Mouse (Mus musculus) cerebellum, postnatal 25 days (tissue): ENCODE results near the gene Pdcd11.
A peak's percentile ranks its signal among the peaks of the same experiment; 100 is the strongest.
"Not testable (repeated sequence)": the region's sequence is repeated elsewhere in the genome, so short reads cannot be mapped to it uniquely, and the experiment has no call there.

Experiments
- DNase-seq, 2 experiments: peaks; one replicate each; pipeline ENCODE4 v3.0.0; 2021; ENCODE audit warnings: mixed read lengths in 2 of 2

Pdcd11 gene

DNA sequence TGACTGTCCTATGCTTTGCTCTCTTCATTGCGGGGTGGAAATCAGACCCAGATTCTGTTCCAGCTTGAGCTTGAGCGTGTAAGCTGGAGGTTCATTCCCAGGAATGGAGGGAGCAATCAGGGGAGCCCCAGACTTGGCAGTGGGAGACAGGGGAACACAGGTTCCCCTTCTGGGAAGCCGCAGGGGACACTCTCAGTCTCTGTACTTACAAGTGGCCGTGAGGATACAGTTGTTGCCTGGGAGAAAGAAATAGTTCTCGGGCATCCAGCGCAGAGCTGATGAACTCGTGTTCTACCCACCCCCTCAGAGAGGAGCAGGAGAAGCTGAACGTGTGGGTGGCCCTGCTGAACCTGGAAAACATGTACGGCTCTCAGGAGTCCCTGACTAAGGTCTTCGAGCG lies 38.3 kb downstream of the Pdcd11 start:
- no peak for DNase-seq

DNA sequence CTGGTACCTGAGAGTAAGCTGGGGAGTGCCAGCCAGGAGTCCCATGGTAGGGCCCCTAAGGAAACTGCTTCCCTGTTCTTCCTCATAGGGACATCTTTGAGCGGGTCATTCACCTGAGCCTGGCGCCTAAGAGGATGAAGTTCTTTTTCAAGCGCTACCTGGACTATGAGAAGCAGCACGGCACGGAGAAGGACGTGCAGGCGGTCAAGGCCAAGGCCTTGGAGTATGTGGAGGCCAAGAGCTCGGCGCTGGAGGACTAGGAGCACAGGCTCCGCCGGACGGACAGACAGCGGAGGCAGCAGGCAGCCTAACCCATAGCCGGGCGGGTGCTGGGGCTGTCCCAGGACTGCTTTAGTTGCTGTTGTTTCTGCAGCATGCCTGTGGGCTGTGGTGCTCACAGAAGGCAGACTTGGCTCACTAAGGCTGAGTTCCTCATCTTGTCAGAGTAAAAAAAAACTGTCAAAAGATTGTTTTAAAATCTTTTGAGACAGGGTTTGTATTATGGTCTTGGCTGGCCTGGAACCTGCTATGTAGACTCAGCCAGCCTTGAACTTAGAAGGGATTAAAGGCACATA lies 40.1 kb downstream of the Pdcd11 start:
- no peak for DNase-seq

GRCm38 (mm10) chr19:47133161-47133560 lies 42.6 kb downstream of the Pdcd11 start:
- DNase-seq, result no peak

- DNase-seq, result no peak
Observed at GRCm38 (mm10) chr19:47135568-47135967, 45.0 kb downstream of the Pdcd11 start.

- DNase-seq, result no peak
Observed at GRCm38 (mm10) chr19:47136170-47136569, 45.6 kb downstream of the Pdcd11 start.

- peak; percentile 26 to 51 for DNase-seq
Observed at GRCm38 (mm10) chr19:47137051-47137581, 46.5 kb downstream of the Pdcd11 start.

DNA sequence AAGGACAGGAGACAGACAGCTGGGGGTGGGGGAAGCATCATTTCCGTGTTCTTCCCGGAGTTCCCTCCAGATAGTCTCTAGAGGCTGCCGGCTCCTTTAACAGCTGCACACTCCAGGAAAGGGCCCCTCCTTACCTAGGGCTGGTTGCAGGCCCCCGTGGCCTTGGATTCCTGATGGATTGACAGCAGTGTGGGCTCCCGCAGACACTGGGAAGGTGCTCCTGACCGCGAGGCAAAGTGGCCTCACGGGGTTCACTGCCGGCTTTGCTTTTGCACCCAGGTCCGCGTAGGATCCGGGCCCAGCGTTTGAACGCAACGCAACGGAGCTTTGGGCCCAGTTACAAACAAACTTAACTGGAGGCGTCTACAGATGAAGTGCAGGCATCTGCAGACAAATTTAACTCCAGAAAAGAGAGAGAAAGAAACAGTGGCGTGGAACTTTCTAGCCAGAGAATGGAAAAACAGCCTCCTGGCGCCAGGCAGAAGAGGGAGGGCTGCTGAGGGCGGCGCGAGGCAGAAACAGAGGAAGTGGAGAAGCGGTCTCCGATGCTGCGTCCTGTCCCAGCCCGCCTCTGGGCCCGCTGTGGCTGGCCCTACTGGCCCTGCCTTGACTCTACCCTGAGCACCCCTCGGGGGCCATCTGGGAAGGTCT lies 47.3 kb downstream of the Pdcd11 start, which contains the start of gene Calhm2:
Calhm2 (minus strand) TSS at position 524 of the 651 bp plus-strand sequence.
- DNase-seq, result peak; percentile 17 to 29

DNA sequence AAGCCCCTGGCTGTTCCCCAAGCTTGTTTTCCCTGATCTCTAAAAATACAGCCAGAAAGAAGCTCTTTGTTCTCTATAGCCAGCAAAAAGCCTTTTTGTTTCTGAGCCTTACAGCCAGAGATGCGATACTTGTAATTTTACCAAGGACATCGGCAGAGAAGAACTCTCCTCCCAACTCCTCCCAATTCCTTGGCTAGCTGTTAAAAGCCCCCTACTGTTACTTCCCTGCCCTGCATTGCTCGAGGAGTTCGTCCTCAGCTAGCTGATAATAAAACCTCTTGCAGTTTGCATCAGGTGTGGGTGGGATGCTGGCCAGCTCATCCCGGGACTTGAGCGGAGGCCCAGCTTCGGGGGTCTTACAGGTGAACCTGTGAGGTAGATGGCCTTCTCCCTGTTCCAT lies 49.0 kb downstream of the Pdcd11 start:
- DNase-seq, result not testable (repeated sequence)

DNA sequence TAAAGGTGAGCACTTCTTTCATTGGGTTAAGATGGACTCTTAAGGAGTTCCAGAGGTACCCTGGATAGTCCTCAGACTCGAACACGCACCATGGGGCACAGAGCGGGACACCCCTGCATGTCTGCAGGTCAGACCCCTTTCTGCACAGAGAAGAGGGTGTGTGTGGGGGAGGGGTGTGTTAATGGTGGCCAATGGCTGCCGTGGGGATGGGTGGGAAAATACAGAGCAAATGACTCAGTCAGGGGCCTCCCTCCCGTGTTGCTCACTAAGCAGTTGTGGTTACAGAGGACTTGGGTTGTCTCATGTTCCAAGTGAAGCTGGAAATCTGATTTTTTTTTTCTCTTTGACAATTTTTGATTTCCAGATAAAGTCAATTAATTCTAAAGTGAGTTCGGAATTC lies 51.9 kb downstream of the Pdcd11 start:
- DNase-seq, result no peak

GRCm38 (mm10) chr19:47144154-47144553 lies 53.6 kb downstream of the Pdcd11 start, which contains the start of gene Calhm1:
Gene Calhm1, minus strand, starts transcription at chr19:47144254.
- no peak for DNase-seq

DNA sequence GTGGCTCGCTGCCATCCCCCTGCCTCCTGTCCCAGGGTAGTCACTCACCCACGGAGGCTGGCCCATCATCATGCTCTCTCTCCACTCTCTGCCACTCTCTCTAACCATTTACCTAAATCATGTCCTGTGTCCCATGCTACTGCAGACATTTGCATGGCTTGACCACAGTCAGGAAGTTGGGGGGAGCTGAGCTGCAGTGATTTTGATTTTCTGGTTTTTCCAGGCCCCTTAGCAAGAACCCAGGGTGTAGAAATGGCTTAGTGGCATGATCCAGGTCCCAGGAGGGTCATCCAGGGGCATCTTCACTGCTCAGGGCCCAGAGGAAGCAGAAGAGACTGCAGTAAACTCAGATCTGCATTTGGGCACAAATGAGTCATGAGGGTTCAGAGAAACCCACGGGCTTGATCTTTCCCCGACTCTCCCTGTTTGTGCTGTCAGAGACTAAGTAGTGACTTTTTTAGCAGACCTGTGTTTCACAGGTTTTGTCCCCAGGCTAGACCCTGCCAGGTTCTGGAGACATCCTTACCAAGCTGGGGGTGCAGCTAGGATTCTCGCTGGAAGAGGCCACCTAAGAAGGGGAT lies 57.8 kb downstream of the Pdcd11 start:
- DNase-seq, result no peak

GRCm38 (mm10) chr19:47149854-47150253 lies 59.3 kb downstream of the Pdcd11 start:
- no peak for DNase-seq

- DNase-seq, result peak; percentile 62 to 63
Observed at GRCm38 (mm10) chr19:47151332-47152061, 60.9 kb downstream of the Pdcd11 start.

DNA sequence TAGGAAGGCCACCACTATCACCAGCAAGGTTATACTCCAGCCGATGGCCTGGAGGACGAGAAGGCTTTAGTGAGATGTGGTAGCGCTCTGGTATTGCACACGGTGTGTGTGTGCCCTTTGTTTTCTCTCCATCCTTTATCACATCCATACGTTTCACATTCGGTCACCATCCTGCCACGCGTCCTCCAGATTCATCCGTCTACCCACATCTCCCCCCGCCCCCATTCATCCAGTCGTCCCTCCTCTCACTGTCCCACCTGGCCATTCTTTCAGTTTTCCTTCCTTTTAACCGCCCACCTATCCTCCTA lies 61.4 kb downstream of the Pdcd11 start:
- no peak for DNase-seq

DNA sequence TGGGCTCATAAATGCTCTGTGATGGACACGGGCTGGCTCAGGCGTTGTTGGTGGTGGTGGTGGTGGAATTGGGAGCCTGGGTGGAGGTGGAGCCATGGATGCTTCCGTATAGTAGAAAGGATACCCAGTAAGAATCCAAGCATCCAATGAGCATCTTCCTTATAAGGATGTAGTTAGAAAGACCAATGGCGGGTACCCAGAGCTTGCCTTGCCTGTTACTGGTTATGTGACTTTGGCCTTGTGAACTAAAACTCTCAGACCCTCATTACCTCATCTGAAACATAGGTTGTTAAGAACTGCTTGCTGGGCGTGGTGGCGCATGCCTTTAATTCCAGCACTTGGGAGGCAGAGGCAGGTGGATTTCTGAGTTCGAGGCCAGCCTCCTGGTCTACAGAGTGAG lies 63.2 kb downstream of the Pdcd11 start:
- DNase-seq, result no peak

DNA sequence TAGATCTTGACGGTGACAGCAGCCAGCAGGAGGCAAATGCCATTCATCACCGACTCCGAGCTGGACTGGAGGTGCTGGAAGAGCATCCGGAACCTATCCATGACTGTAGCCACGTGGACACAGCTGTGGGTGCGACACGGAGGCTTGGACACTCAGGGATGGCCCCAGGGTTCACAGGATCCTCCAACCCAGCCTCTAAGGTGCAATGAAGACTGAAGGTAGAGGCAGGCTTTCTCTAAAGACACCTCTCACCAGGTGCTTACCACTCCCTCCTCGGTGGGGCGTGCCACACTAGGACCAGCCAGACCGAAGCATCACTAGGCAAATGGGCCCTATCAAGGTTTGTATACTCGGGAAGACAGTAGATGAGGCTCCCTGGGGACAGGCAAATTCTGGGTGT lies 67.1 kb downstream of the Pdcd11 start, which contains the start of gene Calhm3:
Calhm3 (minus strand) TSS at position 101 of the 400 bp plus-strand sequence.
- DNase-seq, result no peak

DNA sequence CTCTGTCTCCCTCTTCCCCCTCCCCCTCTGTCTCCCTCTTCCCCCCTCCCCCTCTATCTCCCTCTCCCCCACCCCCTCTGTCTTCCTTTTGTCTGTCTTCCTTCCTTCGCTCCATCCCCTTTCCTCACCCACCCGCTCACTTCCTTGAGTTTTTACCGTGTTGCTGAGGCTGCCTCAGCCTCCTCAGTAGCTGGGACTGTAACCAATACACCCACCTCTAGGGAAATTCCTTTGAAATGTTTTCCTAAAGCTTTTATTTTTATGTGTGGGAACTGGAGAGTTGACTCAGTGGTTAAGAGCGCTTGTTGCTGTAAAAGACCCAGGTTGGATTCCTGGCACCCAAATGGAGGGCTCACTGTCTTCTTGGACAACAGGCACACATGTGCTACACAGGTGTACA lies 71.1 kb downstream of the Pdcd11 start:
- no peak for DNase-seq

- DNase-seq, result no peak
Observed at GRCm38 (mm10) chr19:47163176-47163744, 72.7 kb downstream of the Pdcd11 start.

DNA sequence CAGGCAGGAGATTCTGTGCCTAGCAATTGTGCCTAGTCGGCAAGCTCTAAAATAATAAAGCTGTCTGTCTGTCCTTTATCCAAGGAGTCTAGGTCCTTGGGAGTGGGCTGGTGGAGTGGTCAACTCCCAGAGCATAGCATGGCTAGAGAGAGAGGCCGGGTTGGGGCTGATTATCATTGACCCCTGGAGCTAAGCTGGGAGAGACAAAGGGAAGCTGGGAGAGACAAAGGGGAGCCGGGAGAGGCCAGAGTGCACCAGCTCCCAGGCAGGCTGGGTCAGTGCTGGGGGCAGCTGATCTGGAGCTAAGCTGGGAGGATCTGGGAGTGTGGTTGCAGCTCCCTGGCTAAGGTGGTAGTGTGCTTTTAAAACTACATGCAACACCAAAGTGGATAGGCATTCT lies 76.2 kb downstream of the Pdcd11 start:
- DNase-seq, result no peak

- no peak for DNase-seq
Observed at GRCm38 (mm10) chr19:47167617-47168214, 77.1 kb downstream of the Pdcd11 start.

DNA sequence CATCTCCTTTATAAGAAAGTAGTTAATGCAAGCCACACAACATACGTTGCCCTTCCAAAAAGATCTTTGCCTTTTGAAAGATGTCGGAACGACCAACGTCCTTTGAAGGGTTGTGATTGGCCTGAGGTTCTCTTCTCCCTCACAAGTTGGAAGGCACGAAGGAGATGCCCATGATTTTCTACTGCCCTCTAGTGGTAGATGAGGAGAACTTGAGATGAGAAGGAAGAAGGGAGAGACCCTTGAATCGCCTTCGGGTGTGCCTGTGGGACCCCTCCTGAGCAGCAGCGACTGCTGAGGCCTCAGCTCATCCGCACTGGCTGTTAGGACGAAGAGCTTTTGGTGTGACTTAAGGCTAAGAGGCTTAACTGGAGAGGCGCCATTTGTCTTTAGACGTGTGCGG lies 77.7 kb downstream of the Pdcd11 start:
- peak in 1 of 2 experiments; percentile 36 for DNase-seq

DNA sequence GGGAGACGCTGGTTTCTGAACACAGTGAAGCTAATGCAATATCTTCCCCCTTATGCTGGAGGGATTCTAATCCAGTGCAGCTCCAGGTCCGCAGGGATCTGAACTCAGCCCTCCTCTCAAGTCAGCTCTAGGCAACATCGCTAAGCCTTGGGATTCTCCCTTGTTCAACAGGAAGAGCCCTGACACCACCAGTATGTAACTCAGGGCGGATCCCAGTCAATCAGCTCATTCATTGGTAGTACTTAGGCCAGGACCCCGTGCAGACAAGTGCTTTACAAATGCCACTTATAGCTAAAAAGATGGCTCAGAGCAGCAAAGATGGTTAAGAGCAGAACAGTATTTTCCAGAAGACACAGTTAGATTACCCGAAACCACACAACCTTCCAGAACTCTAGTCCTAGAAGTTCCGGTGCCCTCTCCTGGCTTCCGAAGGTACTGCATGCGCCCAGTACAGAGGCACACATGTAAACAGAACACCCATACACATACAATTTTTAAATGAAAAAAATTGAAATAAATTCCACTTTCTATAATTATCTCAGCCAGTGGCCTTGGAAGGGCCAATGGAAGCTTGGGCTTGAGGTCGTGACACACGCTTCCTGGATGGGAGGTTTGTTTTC lies 78.3 kb downstream of the Pdcd11 start:
- DNase-seq, result peak; percentile 88 to 93
